Mouse (Mus musculus) layer of hippocampus, postnatal 36 days (tissue): ENCODE results near the gene Nol11. TPM values are rescaled to one million over a fixed set of nuclear protein-coding genes. Genes with fewer than 3 reads are reported as not detected.

Experiments
- DNase-seq, 2 experiments: peaks; one replicate each; pipeline ENCODE4 v3.0.0; 2022
- total RNA-seq, 2 experiments: library from RNA; stranded (reverse); gene quantifications; 2 replicates each; pipeline ENCODE4 v1.2.3; 2021

Nol11 gene
- 10 to 100 TPM; 24.2 to 24.5 TPM for total RNA-seq

DNA sequence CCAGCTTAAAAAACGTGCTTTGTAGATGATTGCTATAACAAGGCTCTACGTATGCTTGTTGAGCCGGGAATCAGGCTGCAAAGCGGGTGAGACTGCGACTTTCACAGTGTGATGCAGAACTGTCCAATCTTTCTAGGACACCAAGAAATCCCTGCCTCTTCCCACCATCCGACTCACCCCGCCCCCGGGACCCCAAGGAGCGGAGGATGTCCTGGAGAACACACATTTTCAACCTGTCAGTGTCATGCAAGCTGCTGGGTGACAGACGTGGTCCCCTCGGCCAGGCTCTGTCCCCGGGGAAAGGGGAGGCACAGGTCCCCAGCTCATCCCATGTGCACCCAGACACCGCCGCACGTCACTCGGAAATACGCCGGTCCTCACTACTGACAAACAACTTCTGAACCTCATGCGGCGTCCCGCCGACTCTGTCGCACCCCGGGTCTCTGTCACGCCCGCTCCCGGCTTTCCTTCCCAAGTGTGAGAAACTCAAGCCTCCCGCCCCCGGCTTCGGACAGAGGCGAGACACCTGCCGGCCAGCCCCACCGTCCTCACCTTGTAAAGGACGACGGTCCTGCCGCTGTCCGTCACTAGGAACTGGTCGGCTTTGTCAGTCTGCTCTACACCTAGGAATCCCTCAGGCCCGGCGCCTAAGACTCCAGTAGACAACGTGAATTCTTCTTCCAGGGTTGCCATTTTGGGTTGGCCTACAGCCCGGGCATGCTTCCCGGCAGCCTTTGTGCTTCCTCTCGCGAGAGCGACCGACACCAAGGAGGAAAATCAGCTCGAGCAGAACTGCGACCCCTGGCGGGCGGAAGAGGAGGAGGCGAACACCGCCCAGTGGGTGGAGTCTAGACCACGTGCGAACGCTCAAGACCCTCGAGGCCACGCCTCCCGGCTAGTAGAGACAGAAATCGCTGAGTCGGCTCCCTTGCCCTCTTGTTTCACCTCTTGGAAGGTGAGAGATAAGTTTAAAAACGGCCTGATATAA, at the start of gene Nol11:
Gene Nol11, minus strand, starts transcription at position 817 of the 988 bp plus-strand sequence.
- DNase-seq: peak; percentile 98

- no peak for DNase-seq
Measured at GRCm38 (mm10) chr11:107238506-107238905, 49.3 kb upstream of the Nol11 start.

GRCm38 (mm10) chr11:107237532-107237931, 48.4 kb upstream of the Nol11 start:
- no peak for DNase-seq

GRCm38 (mm10) chr11:107233252-107233890, 44.2 kb upstream of the Nol11 start:
- no peak for DNase-seq

DNA sequence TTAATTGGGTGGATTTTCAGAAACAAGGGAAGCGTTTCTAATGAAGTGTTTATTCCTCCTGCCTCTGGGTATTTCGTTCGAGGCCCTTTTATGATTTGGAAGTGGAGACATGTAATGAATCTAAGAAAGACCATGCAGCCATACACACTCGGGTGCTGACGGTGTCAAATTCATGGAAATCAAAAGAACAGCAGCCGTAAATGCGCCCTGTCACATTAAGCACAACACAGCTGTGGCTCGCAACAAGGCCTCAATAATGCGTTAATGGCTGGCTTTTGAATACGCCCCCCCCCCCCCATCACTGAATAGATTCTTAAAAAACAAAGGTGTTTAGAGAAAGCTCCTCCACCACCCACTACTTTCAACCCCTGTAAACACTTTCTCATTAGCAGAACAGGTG, 40.9 kb upstream of the Nol11 start:
- no peak for DNase-seq

DNA sequence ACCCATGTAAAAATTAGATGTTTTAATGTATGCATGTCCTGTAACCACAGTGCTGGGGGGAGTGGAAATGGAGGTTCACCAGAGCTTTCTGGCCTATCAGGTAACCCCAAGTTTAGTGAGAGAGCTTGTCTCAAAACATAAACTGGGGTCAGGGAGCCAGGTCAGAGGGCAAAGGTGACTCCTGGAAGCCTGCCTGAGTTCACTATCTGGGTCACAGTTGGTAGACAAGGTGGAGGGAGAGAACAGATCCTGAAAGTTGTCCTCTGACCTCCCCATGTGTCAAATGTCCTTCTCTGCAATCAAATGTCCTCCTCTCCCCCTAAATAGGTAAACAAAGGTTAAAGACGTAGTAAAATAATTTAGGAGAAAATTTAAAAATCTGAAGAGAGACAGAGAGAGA, 37.2 kb upstream of the Nol11 start:
- no peak for DNase-seq

DNA sequence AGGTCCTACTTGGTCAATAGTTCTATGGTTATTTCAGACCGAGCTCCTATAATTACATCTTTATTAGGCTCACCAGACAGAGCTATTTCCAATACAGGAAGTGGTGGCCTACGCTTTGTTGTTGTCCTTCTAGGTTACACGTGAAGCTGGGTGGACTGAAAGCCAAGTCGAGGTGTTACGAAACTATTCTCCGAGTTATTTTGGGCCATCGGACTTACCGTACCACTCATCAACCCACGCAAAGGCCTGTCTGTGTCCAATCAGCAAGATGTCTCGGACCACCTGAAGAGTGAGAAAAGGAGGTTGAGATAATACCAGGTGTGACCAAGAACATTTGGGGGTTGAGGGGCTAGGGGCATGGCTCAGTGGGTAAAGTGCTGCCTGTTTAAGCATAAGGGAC, 36.8 kb upstream of the Nol11 start:
- no peak for DNase-seq

DNA sequence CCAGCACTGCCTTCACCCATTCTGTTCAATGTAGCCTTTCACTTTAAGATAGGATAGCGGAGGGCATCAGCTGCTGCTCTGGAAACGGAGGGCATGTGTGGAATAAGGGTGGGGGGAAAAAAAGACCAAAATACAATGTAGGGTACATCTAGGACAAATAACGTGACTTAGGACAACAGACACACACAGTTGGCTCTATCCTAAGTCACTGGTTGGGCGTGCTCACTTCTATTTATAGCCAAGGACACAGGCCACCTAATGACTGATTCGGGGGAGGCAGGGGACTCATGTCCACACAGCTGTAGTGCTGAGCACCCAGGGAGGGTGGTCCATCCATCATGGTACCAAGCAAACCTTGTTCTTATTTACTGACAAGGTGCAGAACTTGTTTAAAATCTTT, 36.1 kb upstream of the Nol11 start:
- DNase-seq: no peak

DNA sequence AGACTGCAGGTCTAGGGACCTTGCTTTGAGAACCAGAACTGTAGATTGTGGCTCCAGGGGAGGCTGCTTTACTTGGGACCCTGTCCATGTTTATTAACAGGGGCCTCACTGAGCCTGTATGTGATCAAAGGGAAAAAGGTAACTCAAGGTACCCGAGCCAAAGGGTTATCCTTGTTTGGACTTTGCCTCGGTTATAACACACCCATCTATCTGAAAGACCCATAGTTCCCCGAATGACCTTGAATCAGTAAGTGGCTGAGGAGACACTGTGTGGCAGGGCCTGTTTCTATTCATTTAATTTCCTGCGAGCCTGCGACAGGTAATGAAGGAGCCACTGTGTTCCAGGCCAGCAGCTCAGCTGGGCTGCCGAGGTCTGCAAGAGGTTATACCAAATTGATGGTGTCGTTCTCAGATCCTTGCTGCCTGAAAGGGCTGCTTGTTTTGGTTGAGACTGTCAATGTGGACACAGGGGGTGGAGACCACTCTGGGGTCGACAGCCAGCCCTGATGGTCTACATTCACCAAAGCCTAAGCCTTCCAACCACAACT, 34.6 kb upstream of the Nol11 start:
- no peak for DNase-seq

GRCm38 (mm10) chr11:107223169-107223561, 34.0 kb upstream of the Nol11 start:
- no peak for DNase-seq

DNA sequence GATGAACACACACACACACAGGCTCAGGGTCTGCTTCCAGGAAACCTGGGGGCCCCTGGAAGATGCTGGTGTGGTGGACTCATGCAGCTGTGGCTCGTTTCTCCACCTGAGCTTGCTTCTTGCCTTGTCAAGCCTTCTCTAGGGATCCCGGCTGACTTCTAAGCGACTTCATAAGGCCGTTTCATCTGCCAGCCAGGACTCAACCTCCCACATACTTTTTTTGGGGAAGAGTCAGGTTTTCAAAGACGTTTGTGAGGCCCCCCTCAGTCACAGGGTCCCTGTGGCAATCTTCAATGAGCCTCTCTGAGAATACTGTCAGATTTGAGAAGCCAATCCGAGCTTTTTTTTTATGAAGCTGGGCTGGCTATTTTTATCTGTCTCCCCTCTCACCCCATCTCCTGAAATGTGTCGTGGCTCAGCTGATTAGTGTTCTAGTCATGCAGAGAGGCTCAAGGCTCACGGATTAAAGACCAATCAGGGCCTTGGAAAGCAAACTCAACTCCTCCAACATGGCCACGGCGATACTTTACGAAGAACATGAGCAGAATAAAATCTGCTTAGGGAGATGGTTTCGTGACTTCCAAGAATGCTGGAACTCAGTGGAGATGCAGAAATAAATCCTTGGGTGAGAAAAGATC, 33.5 kb upstream of the Nol11 start:
- no peak for DNase-seq

DNA sequence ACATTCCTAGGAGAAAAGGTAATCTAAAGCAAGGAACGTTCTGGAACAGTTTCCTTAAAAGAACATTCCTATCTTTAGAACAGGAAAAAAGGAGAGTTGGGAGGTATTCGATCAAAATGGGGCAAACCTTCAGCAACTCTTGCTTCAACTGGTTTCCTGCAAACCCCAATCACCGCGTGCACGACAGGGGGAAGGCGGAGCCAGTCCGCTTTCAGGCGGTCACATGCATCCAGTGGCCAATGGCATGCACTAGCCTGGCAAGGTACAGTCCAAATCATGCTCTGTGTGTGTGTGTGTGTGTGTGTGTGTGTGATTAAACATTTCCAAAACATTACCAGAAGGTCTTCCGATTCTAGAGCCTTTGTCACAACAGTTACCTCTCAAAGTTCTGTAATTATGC, 25.9 kb upstream of the Nol11 start:
- no peak for DNase-seq

- no peak for DNase-seq
Measured at GRCm38 (mm10) chr11:107213745-107214144, 24.6 kb upstream of the Nol11 start.

- no peak for DNase-seq
Measured at GRCm38 (mm10) chr11:107209818-107210217, 20.6 kb upstream of the Nol11 start.

- DNase-seq: no peak
Measured at GRCm38 (mm10) chr11:107201773-107202172, 12.6 kb upstream of the Nol11 start.

DNA sequence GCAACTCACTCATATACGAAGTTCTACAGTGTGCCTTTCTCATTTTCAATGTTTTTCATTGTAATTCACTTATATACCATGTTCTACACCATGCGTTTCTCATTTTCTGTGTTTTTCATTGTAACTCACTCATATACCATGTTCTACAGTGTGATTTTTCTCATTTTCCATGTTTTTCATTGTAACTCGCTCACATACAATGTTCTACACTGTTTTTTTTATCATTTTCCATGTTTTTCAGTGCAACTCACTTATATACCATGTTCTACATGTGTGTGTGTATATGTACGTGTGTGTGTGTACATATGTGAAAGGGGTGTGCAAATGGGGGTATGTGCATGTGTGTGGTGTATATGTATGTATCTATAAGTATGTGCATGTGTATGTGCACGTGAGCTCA, 10.1 kb upstream of the Nol11 start:
- no peak for DNase-seq

- DNase-seq: no peak
Measured at GRCm38 (mm10) chr11:107195334-107195733, 6.2 kb upstream of the Nol11 start.

DNA sequence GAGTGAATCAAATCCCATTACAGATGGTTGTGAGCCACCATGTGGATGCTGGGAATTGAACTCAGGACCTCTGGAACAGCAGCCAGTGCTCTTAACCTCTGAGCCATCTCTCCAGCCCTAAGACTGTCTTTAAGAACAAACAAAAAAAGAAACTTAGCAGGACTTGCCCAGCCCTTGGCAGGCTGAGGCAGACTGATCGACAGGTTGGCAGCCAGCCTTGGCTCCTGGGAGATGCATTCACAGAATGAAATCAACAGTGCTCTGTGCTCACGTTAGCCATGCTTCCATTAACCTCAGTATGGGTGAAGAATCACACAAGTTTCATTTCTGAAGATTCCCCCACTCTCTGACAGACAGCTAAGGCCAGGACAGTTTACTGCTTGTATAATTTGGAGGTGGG, 1.2 kb upstream of the Nol11 start:
- DNase-seq: no peak

- DNase-seq: no peak
Measured at GRCm38 (mm10) chr11:107183777-107184176, 5.4 kb downstream of the Nol11 start.

GRCm38 (mm10) chr11:107161215-107161614, 28.0 kb downstream of the Nol11 start:
- DNase-seq: no peak

- no peak for DNase-seq
Measured at GRCm38 (mm10) chr11:107159034-107159433, 30.1 kb downstream of the Nol11 start.

- no peak for DNase-seq
Measured at GRCm38 (mm10) chr11:107156977-107157642, 32.1 kb downstream of the Nol11 start.
